In the genomic region with DNA sequence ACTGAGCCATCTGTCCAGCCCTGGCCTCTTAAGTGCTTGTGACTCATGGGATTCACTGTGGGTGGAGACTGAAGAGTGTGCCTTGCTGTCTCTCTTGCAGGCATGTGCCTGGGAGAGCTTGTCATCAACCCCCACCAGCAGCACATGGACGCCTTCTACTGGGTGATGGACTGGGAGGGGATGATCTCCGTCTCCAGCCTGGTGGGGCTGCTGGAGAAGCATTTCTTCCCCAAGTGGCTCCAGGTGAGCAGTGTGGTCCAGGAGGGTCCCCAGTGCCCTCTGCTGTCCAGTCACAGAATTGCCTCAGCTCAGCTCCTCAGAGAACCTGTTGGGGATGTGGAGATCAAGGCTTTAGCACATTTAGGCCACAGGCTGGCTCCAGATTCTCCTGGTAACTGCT, we compare ENCODE assay signal across 10 mouse cellular contexts. TPM values are rescaled to one million over a fixed set of nuclear protein-coding genes. Genes with fewer than 3 reads are reported as not detected.
DNase-seq lines count a peak whose midpoint lies in the region; ATAC-seq and TF ChIP-seq lines count a peak whose summit lies in the region.
"Had no signal": no experiment of that assay in that cellular context is flagged by ENCODE, and none has a peak within 500 bp of the region (broad histone marks: within the 10 kb centered on the region; RNA-seq: fewer than 3 reads in every experiment).

No protein-coding gene starts in this region.

- H3K9ac ChIP-seq in hindbrain, embryonic 11.5 days (ENCODE audit: low read depth, low read length) = no peak overlapping the region
- H3K9ac ChIP-seq in hindbrain, embryonic 13.5 days = no peak overlapping the region
- H3K9ac ChIP-seq in ES-Bruce4 (ENCODE audit: low read depth, poor library complexity, severe bottlenecking) = no peak overlapping the region
- H3K9ac ChIP-seq in hindbrain, postnatal 0 days (replicated peaks; ENCODE audit: low read length) = no peak overlapping the region
- no peak overlapping the region for H3K9ac ChIP-seq in liver, embryonic 13.5 days
- H3K9ac ChIP-seq: embryonic facial prominence, embryonic 12.5 days; limb, embryonic 13.5 days had no signal

- WGBS in hindbrain, embryonic 11.5 days = 21% methylated on average over 2 of the region's 2 CpGs
- 33% methylated on average over 2 of the region's 2 CpGs for WGBS in hindbrain, embryonic 13.5 days
- whole genome bisulfite sequencing in hindbrain, postnatal 0 days = 21% methylated on average over 2 of the region's 2 CpGs
- 45% methylated on average over 2 of the region's 2 CpGs for WGBS in liver, embryonic 13.5 days (ENCODE audit: insufficient replicate concordance)

- no peak overlapping the region for H3K4me2 ChIP-seq in hindbrain, embryonic 11.5 days (replicated peaks; ENCODE audit: low read depth, low read length)
- H3K4me2 ChIP-seq in hindbrain, embryonic 13.5 days = no peak overlapping the region
- H3K4me2 ChIP-seq in hindbrain, postnatal 0 days (ENCODE audit: low read depth, low read length) = no peak overlapping the region
- H3K4me2 ChIP-seq in liver, embryonic 13.5 days = no peak overlapping the region
- H3K4me2 ChIP-seq: embryonic facial prominence, embryonic 12.5 days; limb, embryonic 13.5 days had no signal

- peak; percentile 82 for TF ChIP-seq CTCF in ES-Bruce4 (IDR thresholded peaks at IDR 0.05; ENCODE audit: low read depth, low read length)
- peak; percentile 78 for TF ChIP-seq CTCF in hindbrain, postnatal 0 days (IDR thresholded peaks at IDR 0.05; ENCODE audit: low read depth)

- no peaks in the 10 kb centered on the region for H3K4me1 ChIP-seq in hindbrain, embryonic 11.5 days (replicated peaks; ENCODE audit: control insufficient read depth, insufficient read depth, low read length)
- no peaks in the 10 kb centered on the region for H3K4me1 ChIP-seq in hindbrain, embryonic 13.5 days (replicated peaks)
- no peaks in the 10 kb centered on the region for H3K4me1 ChIP-seq in ES-Bruce4 (ENCODE audit: control insufficient read depth, insufficient read depth, low read length)
- H3K4me1 ChIP-seq in hindbrain, postnatal 0 days (ENCODE audit: insufficient read depth, low read length) = no peaks in the 10 kb centered on the region
- H3K4me1 ChIP-seq in liver, embryonic 13.5 days (replicated peaks) = no peaks in the 10 kb centered on the region
- H3K4me1 ChIP-seq: embryonic facial prominence, embryonic 12.5 days; limb, embryonic 13.5 days had no signal

- DNase-seq in hindbrain, embryonic 11.5 days (ENCODE audit: low spot score) = peak; percentile 63
- DNase-seq in cerebellum, adult 9-10 months = peak; percentile 60
- peak; percentile 58 for DNase-seq in hindbrain, postnatal 0 days (ENCODE audit: low spot score)
- peak; percentile 20 for DNase-seq in liver, embryonic 13.5 days
- peak; percentile 48 for DNase-seq in retina, postnatal 1 day
- DNase-seq in adipocyte (ENCODE audit: low spot score) = no peak

- TF ChIP-seq EP300 in ES-Bruce4 (IDR thresholded peaks at IDR 0.05; ENCODE audit: insufficient read depth, low read depth, low read length) = no peak

- H3K27me3 ChIP-seq in hindbrain, embryonic 11.5 days (ENCODE audit: control insufficient read depth, insufficient read depth, low read length) = no peaks in the 10 kb centered on the region
- H3K27me3 ChIP-seq in hindbrain, embryonic 13.5 days = no peaks in the 10 kb centered on the region
- no peaks in the 10 kb centered on the region for H3K27me3 ChIP-seq in ES-Bruce4 (ENCODE audit: control insufficient read depth, insufficient read depth, low read length, poor library complexity, severe bottlenecking)
- H3K27me3 ChIP-seq in hindbrain, postnatal 0 days (ENCODE audit: insufficient read depth, low read length) = no peaks in the 10 kb centered on the region
- no peaks in the 10 kb centered on the region for H3K27me3 ChIP-seq in liver, embryonic 13.5 days
- H3K27me3 ChIP-seq: embryonic facial prominence, embryonic 12.5 days; limb, embryonic 13.5 days had no signal

- H3K9me3 ChIP-seq in hindbrain, embryonic 11.5 days (ENCODE audit: control insufficient read depth, low read length) = no peaks in the 10 kb centered on the region
- no peaks in the 10 kb centered on the region for H3K9me3 ChIP-seq in hindbrain, embryonic 13.5 days
- no peaks in the 10 kb centered on the region for H3K9me3 ChIP-seq in ES-Bruce4 (replicated peaks; ENCODE audit: control insufficient read depth, insufficient read depth, low read length, poor library complexity, severe bottlenecking)
- no peaks in the 10 kb centered on the region for H3K9me3 ChIP-seq in hindbrain, postnatal 0 days (ENCODE audit: low read length)
- no peaks in the 10 kb centered on the region for H3K9me3 ChIP-seq in liver, embryonic 13.5 days (replicated peaks)
- H3K9me3 ChIP-seq: embryonic facial prominence, embryonic 12.5 days; limb, embryonic 13.5 days had no signal

- no peak for ATAC-seq in hindbrain, embryonic 11.5 days (ENCODE audit: low FRiP score)
- no peak for ATAC-seq in hindbrain, embryonic 13.5 days (ENCODE audit: low FRiP score)
- peak; percentile 25; the same call in 1 of the 2 replicates for ATAC-seq in hindbrain, postnatal 0 days
- ATAC-seq in liver, embryonic 13.5 days (ENCODE audit: low read depth) = 0 out of 2 replicates have a peak, but pooled peaks have one; percentile 11

- no peak overlapping the region for H3K4me3 ChIP-seq in hindbrain, embryonic 11.5 days (ENCODE audit: low read depth, low read length)
- no peak overlapping the region for H3K4me3 ChIP-seq in hindbrain, embryonic 13.5 days
- H3K4me3 ChIP-seq in ES-Bruce4 (ENCODE audit: low read depth, low read length) = no peak overlapping the region
- H3K4me3 ChIP-seq in hindbrain, postnatal 0 days (ENCODE audit: low read length) = no peak overlapping the region
- no peak overlapping the region for H3K4me3 ChIP-seq in liver, embryonic 13.5 days (replicated peaks)
- H3K4me3 ChIP-seq: embryonic facial prominence, embryonic 12.5 days; limb, embryonic 13.5 days had no signal

- H3K36me3 ChIP-seq in hindbrain, embryonic 11.5 days (ENCODE audit: control insufficient read depth, insufficient read depth, low read length) = peaks cover 15% of the 10 kb centered on the region
- peaks cover 95% of the 10 kb centered on the region for H3K36me3 ChIP-seq in hindbrain, embryonic 13.5 days
- H3K36me3 ChIP-seq in ES-Bruce4 (ENCODE audit: control insufficient read depth, insufficient read depth, low read length, poor library complexity, severe bottlenecking) = peaks cover 34% of the 10 kb centered on the region
- peaks cover 81% of the 10 kb centered on the region for H3K36me3 ChIP-seq in hindbrain, postnatal 0 days (ENCODE audit: insufficient read depth, low read length)
- peaks cover 95% of the 10 kb centered on the region for H3K36me3 ChIP-seq in liver, embryonic 13.5 days

- TF ChIP-seq POLR2A in ES-Bruce4 (IDR thresholded peaks at IDR 0.05; ENCODE audit: insufficient read depth, low read length) = no peak

- no peak overlapping the region for H3K27ac ChIP-seq in hindbrain, embryonic 11.5 days (ENCODE audit: low read depth, low read length)
- H3K27ac ChIP-seq in hindbrain, embryonic 13.5 days = no peak overlapping the region
- H3K27ac ChIP-seq in ES-Bruce4 (ENCODE audit: insufficient read depth, low read length) = no peak overlapping the region
- H3K27ac ChIP-seq in hindbrain, postnatal 0 days = no peak overlapping the region
- no peak overlapping the region for H3K27ac ChIP-seq in liver, embryonic 13.5 days
- H3K27ac ChIP-seq: embryonic facial prominence, embryonic 12.5 days; limb, embryonic 13.5 days had no signal

RNA-seq across cellular contexts. Expression of a gene that starts 7.4 kb away (rescaled TPM):
- 49.8 and 50.5 TPM in 2 replicates for polyA plus RNA-seq in hindbrain, embryonic 11.5 days (2014; fragmentation: Nextera tagmentation; extraction: Ambion mirVana)
- polyA plus RNA-seq in hindbrain, embryonic 13.5 days (2015; fragmentation: Nextera tagmentation; extraction: Ambion mirVana) = 53.6 and 60.2 TPM in 2 replicates
- 19.1 TPM in 2 replicates for polyA plus RNA-seq in ES-Bruce4 (2011; ENCODE audit: insufficient read depth, insufficient read length, low read depth, missing spikeins)
- 84.3 and 92.0 TPM in 2 replicates for total RNA-seq in hindbrain, postnatal 0 days (2014; rRNA removed)
- polyA plus RNA-seq in hindbrain, postnatal 0 days (2015; fragmentation: Nextera tagmentation; extraction: Ambion mirVana) = 49.1 and 56.0 TPM in 2 replicates
- polyA plus RNA-seq in liver, embryonic 13.5 days (2015; fragmentation: Nextera tagmentation; extraction: Ambion mirVana) = 15.8 and 20.2 TPM in 2 replicates

RNA-seq across cellular contexts. Expression of a gene that starts 7.4 kb away (rescaled TPM):
- polyA plus RNA-seq in hindbrain, embryonic 11.5 days (2014; fragmentation: Nextera tagmentation; extraction: Ambion mirVana) = 29.8 and 30.0 TPM in 2 replicates
- polyA plus RNA-seq in hindbrain, embryonic 13.5 days (2015; fragmentation: Nextera tagmentation; extraction: Ambion mirVana) = 40.3 and 43.2 TPM in 2 replicates
- 17.3 and 19.1 TPM in 2 replicates for polyA plus RNA-seq in ES-Bruce4 (2011; ENCODE audit: insufficient read depth, insufficient read length, low read depth, missing spikeins)
- total RNA-seq in hindbrain, postnatal 0 days (2014; rRNA removed) = 43.9 and 45.6 TPM in 2 replicates
- 32.7 and 33.6 TPM in 2 replicates for polyA plus RNA-seq in hindbrain, postnatal 0 days (2015; fragmentation: Nextera tagmentation; extraction: Ambion mirVana)
- 12.1 and 13.4 TPM in 2 replicates for polyA plus RNA-seq in liver, embryonic 13.5 days (2015; fragmentation: Nextera tagmentation; extraction: Ambion mirVana)

RNA-seq across cellular contexts. Expression of a gene that starts 9.3 kb away (rescaled TPM):
- 17.6 and 22.8 TPM in 2 replicates for polyA plus RNA-seq in hindbrain, embryonic 11.5 days (2014; fragmentation: Nextera tagmentation; extraction: Ambion mirVana)
- 32.2 and 33.7 TPM in 2 replicates for polyA plus RNA-seq in hindbrain, embryonic 13.5 days (2015; fragmentation: Nextera tagmentation; extraction: Ambion mirVana)
- 23.9 and 24.8 TPM in 2 replicates for polyA plus RNA-seq in ES-Bruce4 (2011; ENCODE audit: insufficient read depth, insufficient read length, low read depth, missing spikeins)
- total RNA-seq in hindbrain, postnatal 0 days (2014; rRNA removed) = 16.5 and 20.2 TPM in 2 replicates
- 24.3 and 24.4 TPM in 2 replicates for polyA plus RNA-seq in hindbrain, postnatal 0 days (2015; fragmentation: Nextera tagmentation; extraction: Ambion mirVana)
- polyA plus RNA-seq in liver, embryonic 13.5 days (2015; fragmentation: Nextera tagmentation; extraction: Ambion mirVana) = 14.1 and 15.7 TPM in 2 replicates

RNA-seq across cellular contexts. Expression of a gene that starts 20.4 kb away (rescaled TPM):
- 0.13 and 0.26 TPM in 2 replicates for polyA plus RNA-seq in hindbrain, embryonic 11.5 days (2014; fragmentation: Nextera tagmentation; extraction: Ambion mirVana)
- 0.17 and 0.34 TPM in 2 replicates for polyA plus RNA-seq in hindbrain, embryonic 13.5 days (2015; fragmentation: Nextera tagmentation; extraction: Ambion mirVana)
- polyA plus RNA-seq in ES-Bruce4 (2011; ENCODE audit: insufficient read depth, insufficient read length, low read depth, missing spikeins) = not detected in 2 replicates
- not detected in 2 replicates for total RNA-seq in hindbrain, postnatal 0 days (2014; rRNA removed)
- polyA plus RNA-seq in hindbrain, postnatal 0 days (2015; fragmentation: Nextera tagmentation; extraction: Ambion mirVana) = 0.06 TPM in 1 of 2 replicates, not detected in the other
- polyA plus RNA-seq in liver, embryonic 13.5 days (2015; fragmentation: Nextera tagmentation; extraction: Ambion mirVana) = 0.08 and 0.38 TPM in 2 replicates

RNA-seq across cellular contexts. Expression of a gene that starts 59.0 kb away (rescaled TPM):
- 27.0 and 32.3 TPM in 2 replicates for polyA plus RNA-seq in hindbrain, embryonic 11.5 days (2014; fragmentation: Nextera tagmentation; extraction: Ambion mirVana)
- polyA plus RNA-seq in hindbrain, embryonic 13.5 days (2015; fragmentation: Nextera tagmentation; extraction: Ambion mirVana) = 26.9 and 30.0 TPM in 2 replicates
- polyA plus RNA-seq in ES-Bruce4 (2011; ENCODE audit: insufficient read depth, insufficient read length, low read depth, missing spikeins) = 25.8 and 37.1 TPM in 2 replicates
- 46.9 and 57.0 TPM in 2 replicates for total RNA-seq in hindbrain, postnatal 0 days (2014; rRNA removed)
- 34.4 and 37.0 TPM in 2 replicates for polyA plus RNA-seq in hindbrain, postnatal 0 days (2015; fragmentation: Nextera tagmentation; extraction: Ambion mirVana)
- polyA plus RNA-seq in liver, embryonic 13.5 days (2015; fragmentation: Nextera tagmentation; extraction: Ambion mirVana) = 35.4 and 36.0 TPM in 2 replicates

Comparison
In these comparisons a context has a peak if more than half of its experiments do, and no peak if none do; other contexts are left out.
1. ATAC-seq: peak in hindbrain, postnatal 0 days (single experiment) and liver, embryonic 13.5 days (single experiment); none in hindbrain, embryonic 11.5 days (single experiment) and hindbrain, embryonic 13.5 days (single experiment).